ENCODE assay signal across 24 mouse cellular contexts in genomic region chr10:126097896-126098295, GRCm38 (mm10).
DNase-seq lines count a peak whose midpoint lies in the region; ATAC-seq and TF ChIP-seq lines count a peak whose summit lies in the region.
"Had no signal": no experiment of that assay in that cellular context is flagged by ENCODE, and none has a peak within 500 bp of the region (broad histone marks: within the 10 kb centered on the region; RNA-seq: fewer than 3 reads in every experiment).

No protein-coding gene starts in this region.

- H3K36me3 ChIP-seq in kidney, adult 2 months (ENCODE audit: control insufficient read depth, insufficient read depth, low read length) = no peaks in the 10 kb centered on the region
- H3K36me3 ChIP-seq in kidney, embryonic 15.5 days = no peaks in the 10 kb centered on the region
- no peaks in the 10 kb centered on the region for H3K36me3 ChIP-seq in limb, embryonic 11.5 days (ENCODE audit: control insufficient read depth, insufficient read depth, low read length)
- no peaks in the 10 kb centered on the region for H3K36me3 ChIP-seq in limb, embryonic 10.5 days
- H3K36me3 ChIP-seq: forebrain, embryonic 10.5 days; G1E; hindbrain, embryonic 10.5 days; hindbrain, embryonic 13.5 days; intestine, embryonic 15.5 days had no signal

- H3K9me3 ChIP-seq in kidney, embryonic 15.5 days (replicated peaks) = no peaks in the 10 kb centered on the region
- H3K9me3 ChIP-seq in limb, embryonic 11.5 days (ENCODE audit: control insufficient read depth, low read length) = no peaks in the 10 kb centered on the region
- H3K9me3 ChIP-seq in limb, embryonic 10.5 days (replicated peaks) = no peaks in the 10 kb centered on the region
- H3K9me3 ChIP-seq: forebrain, embryonic 10.5 days; forebrain, embryonic 13.5 days; hindbrain, embryonic 10.5 days; hindbrain, embryonic 13.5 days; intestine, embryonic 15.5 days had no signal

- no peaks in the 10 kb centered on the region for H3K27me3 ChIP-seq in kidney, adult 2 months (replicated peaks; ENCODE audit: control insufficient read depth, insufficient read depth, low read length)
- H3K27me3 ChIP-seq in kidney, embryonic 15.5 days = no peaks in the 10 kb centered on the region
- no peaks in the 10 kb centered on the region for H3K27me3 ChIP-seq in limb, embryonic 11.5 days (ENCODE audit: control insufficient read depth, insufficient read depth, low read length)
- no peaks in the 10 kb centered on the region for H3K27me3 ChIP-seq in limb, embryonic 10.5 days (ENCODE audit: low read depth, poor library complexity, severe bottlenecking)
- H3K27me3 ChIP-seq: CH12.LX; forebrain, embryonic 13.5 days; hindbrain, embryonic 13.5 days; intestine, embryonic 15.5 days had no signal

- ATAC-seq in kidney, embryonic 15.5 days (replicated peaks; ENCODE audit: low FRiP score) = no peak
- ATAC-seq in limb, embryonic 11.5 days (ENCODE audit: insufficient number of reproducible peaks, low FRiP score, low TSS enrichment, low read depth) = no peak
- ATAC-seq: forebrain, embryonic 13.5 days; forebrain, embryonic 16.5 days; hindbrain, embryonic 16.5 days; intestine, embryonic 15.5 days; Patski had no signal

- H3K9ac ChIP-seq in kidney, embryonic 15.5 days = no peak overlapping the region
- no peak overlapping the region for H3K9ac ChIP-seq in limb, embryonic 11.5 days (ENCODE audit: low read length)
- H3K9ac ChIP-seq: forebrain, embryonic 13.5 days; hindbrain, embryonic 13.5 days; intestine, embryonic 15.5 days had no signal

- WGBS in kidney, adult 2 months = 57% methylated on average over 10 of the region's 10 CpGs
- 80% methylated on average over 10 of the region's 10 CpGs for WGBS in kidney, embryonic 15.5 days
- 80% methylated on average over 10 of the region's 10 CpGs for WGBS in limb, embryonic 11.5 days
- WGBS in limb, embryonic 10.5 days = 87% methylated on average over 10 of the region's 10 CpGs

- DNase-seq in gastrocnemius, adult 2 months = peak; percentile 59
- DNase-seq in gastrocnemius, postnatal 14 days = no peak
- peak; percentile 26 for DNase-seq in kidney, adult 2 months
- peak; percentile 18 for DNase-seq in limb, embryonic 11.5 days (ENCODE audit: low spot score)
- DNase-seq in limb, embryonic 10.5 days (ENCODE audit: low spot score) = no peak
- DNase-seq: adrenal gland, postnatal 10 days; adrenal gland, postnatal 36 days; B cell, adult 2 months; cerebellum, adult 18-20 months; cerebellum, adult 9-10 months; cerebellum, postnatal 14 days; gastrocnemius, postnatal 36 days had no signal

- no peak for TF ChIP-seq CTCF in gastrocnemius, adult 2 months (IDR thresholded peaks at IDR 0.05)
- TF ChIP-seq CTCF in kidney, adult 2 months (conservative IDR thresholded peaks at IDR 0.05; ENCODE audit: insufficient read depth, insufficient read length, low read depth, low read length) = no peak

- no peaks in the 10 kb centered on the region for H3K4me1 ChIP-seq in kidney, adult 2 months (ENCODE audit: control insufficient read depth, insufficient read depth, low read length)
- H3K4me1 ChIP-seq in kidney, embryonic 15.5 days = no peaks in the 10 kb centered on the region
- H3K4me1 ChIP-seq in limb, embryonic 11.5 days (ENCODE audit: control insufficient read depth, insufficient read depth, low read length) = no peaks in the 10 kb centered on the region
- H3K4me1 ChIP-seq in limb, embryonic 10.5 days = peaks cover 14% of the 10 kb centered on the region
- H3K4me1 ChIP-seq: forebrain, embryonic 10.5 days; forebrain, embryonic 13.5 days; hindbrain, embryonic 10.5 days; intestine, embryonic 15.5 days had no signal

- intact Hi-C loops in gastrocnemius, adult 2 months (cut with DNase I) = no loop called here
- intact Hi-C loops in gastrocnemius, postnatal 14 days (cut with DNase I; ENCODE audit: low total_unique reads) = no loop called here

- no peak for TF ChIP-seq POLR2A in kidney, adult 2 months (IDR thresholded peaks at IDR 0.05; ENCODE audit: low read depth, low read length)

- no peak overlapping the region for H3K4me3 ChIP-seq in gastrocnemius, adult 2 months
- H3K4me3 ChIP-seq in kidney, adult 2 months (ENCODE audit: insufficient read depth, low read depth, low read length) = no peak overlapping the region
- no peak overlapping the region for H3K4me3 ChIP-seq in kidney, embryonic 15.5 days (replicated peaks)
- no peak overlapping the region for H3K4me3 ChIP-seq in limb, embryonic 11.5 days (ENCODE audit: low read depth, low read length)
- no peak overlapping the region for H3K4me3 ChIP-seq in limb, embryonic 10.5 days
- H3K4me3 ChIP-seq: forebrain, embryonic 10.5 days; forebrain, embryonic 13.5 days; hindbrain, embryonic 10.5 days; hindbrain, embryonic 13.5 days; intestine, embryonic 15.5 days had no signal

- peak overlapping the region; percentile 25; the same call in 1 of the 2 replicates for H3K27ac ChIP-seq in gastrocnemius, adult 2 months
- H3K27ac ChIP-seq in kidney, adult 2 months (ENCODE audit: insufficient read depth, low read depth, low read length) = no peak overlapping the region
- H3K27ac ChIP-seq in kidney, embryonic 15.5 days = no peak overlapping the region
- H3K27ac ChIP-seq in limb, embryonic 11.5 days (replicated peaks; ENCODE audit: low read depth, low read length) = no peak overlapping the region
- no peak overlapping the region for H3K27ac ChIP-seq in limb, embryonic 10.5 days
- H3K27ac ChIP-seq: forebrain, embryonic 10.5 days; forebrain, embryonic 13.5 days; hindbrain, embryonic 10.5 days; hindbrain, embryonic 13.5 days; intestine, embryonic 15.5 days had no signal

- no peak overlapping the region for H3K4me2 ChIP-seq in kidney, embryonic 15.5 days
- no peak overlapping the region for H3K4me2 ChIP-seq in limb, embryonic 11.5 days (ENCODE audit: low read depth, severe bottlenecking)
- H3K4me2 ChIP-seq: forebrain, embryonic 13.5 days; heart, embryonic 11.5 days; hindbrain, embryonic 13.5 days; intestine, embryonic 15.5 days had no signal

Comparison
In these comparisons a context has a peak if more than half of its experiments do, and no peak if none do; other contexts are left out.
1. DNase-seq: peak in gastrocnemius, adult 2 months (single experiment), kidney, adult 2 months (single experiment) and limb, embryonic 11.5 days (single experiment); none in gastrocnemius, postnatal 14 days (single experiment) and limb, embryonic 10.5 days (single experiment).